Mouse (Mus musculus): ENCODE results near the gene Timm29.
"Not testable (repeated sequence)": the region's sequence is repeated elsewhere in the genome, so short reads cannot be mapped to it uniquely, and the experiment has no call there.

The Timm29 gene

GRCm38 (mm10) chr9:21578226-21578625 is 14.3 kb upstream of the Timm29 start:
- in situ Hi-C loops (cut with MboI, MseI), result no loop called here

- in situ Hi-C loops (cut with MboI, MseI), result no loop called here
Observed at GRCm38 (mm10) chr9:21585401-21585800, 7.1 kb upstream of the Timm29 start.

DNA sequence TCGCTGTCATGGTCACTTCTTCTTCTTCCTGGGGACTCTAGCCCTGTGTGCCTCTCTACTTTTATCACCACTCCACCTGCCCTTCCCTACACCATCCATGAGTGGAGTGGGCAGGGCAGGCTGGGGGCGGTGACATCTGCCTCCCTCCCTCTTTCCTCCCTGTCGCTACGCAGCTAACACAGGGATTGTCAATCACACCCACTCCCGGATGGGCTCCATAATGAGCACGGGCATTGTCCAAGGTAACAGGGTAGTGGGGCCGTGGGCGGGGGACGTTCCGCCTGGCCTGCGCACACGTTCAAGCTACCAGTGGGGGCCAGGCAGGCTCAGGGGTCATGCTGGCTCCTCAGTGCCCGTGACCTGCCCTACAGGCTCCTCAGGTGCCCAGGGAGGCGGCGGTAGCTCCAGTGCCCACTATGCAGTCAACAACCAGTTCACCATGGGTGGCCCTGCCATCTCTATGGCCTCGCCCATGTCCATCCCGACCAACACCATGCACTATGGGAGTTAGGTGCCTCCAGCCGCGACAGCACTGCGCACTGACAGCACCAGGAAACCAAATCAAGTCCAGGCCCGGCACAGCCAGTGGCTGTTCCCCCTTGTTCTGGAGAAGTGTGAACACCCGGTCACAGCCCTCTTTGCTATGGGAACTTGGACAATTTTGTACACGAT is 4.7 kb upstream of the Timm29 start:
- in situ Hi-C loops (cut with MboI, MseI), result no loop called here

GRCm38 (mm10) chr9:21588350-21588749 is 4.2 kb upstream of the Timm29 start:
- in situ Hi-C loops (cut with MboI, MseI), result no loop called here

GRCm38 (mm10) chr9:21589538-21589937 is 3.0 kb upstream of the Timm29 start:
- in situ Hi-C loops (cut with MboI, MseI), result no loop called here

GRCm38 (mm10) chr9:21591127-21591830 is 1.2 kb upstream of the Timm29 start:
- in situ Hi-C loops (cut with MboI, MseI), result no loop called here

DNA sequence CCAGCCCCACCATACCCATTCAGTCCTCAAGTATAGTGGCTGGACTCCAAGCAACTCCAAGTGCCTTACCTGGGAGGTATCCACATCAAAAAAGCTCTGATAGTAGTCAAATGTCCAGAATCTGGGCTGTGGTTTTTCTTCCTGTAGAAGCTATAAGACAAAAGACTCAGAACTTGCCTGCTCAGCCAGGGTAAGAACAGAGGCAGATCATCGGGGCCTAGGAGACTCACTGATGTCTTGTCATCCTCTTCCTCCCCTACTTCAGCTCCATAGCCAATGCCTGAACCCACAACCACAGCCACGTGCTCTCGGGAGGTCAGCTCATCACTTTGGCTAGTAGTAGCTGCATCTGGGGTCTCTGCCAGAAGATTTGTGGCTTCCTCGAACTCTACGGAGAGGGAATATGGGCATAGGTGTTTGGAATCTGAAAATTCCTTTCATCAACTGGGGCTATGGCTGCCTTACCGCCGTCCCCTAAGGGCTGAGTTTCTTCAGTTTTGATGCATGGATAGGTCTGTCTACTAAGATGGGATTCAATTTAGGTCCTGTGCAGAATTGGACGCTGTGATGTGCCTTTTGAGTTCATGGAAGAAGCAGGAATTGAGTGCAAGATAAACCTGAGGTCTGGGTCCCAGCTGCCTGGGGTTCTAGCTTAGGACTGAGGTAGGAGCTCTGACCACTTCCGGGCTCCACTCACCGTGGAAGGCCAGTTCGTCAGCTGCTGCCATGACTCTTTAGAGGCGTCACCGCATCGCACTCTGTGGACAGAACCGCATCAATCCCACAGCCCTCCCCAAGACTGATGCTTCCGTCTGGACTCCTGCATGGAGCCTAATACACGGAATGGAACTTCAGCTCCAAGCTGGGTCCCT is 455 bp upstream of the Timm29 start:
- in situ Hi-C loops (cut with MboI, MseI), result no loop called here

DNA sequence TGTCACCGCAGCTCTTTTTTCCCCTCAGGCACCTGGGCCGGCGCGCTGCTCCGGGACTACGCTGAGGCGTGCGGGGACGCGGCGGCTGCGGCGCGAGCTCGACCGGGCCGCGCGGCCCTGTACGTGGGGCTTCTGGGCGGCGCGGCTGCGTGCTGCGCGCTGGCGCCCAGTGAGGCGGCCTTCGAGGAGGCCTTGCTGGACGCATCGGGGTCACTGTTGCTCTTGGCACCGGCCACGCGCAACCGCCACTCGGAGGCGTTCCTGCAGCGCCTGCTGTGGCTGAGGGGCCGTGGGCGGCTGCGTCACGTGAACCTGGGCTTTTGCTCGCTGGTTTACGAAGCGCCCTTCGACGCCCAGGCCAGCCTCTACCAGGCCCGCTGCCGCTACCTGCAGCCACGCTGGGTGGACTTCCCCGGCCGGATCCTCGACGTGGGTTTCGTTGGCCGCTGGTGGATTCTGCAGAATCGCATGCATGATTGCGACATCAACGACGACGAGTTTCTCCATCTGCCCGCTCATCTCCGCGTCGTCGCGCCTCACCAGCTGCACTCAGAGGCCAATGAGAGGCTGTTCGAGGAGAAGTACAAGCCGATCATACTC is 700 bp downstream of the Timm29 start:
- in situ Hi-C loops (cut with MboI, MseI), result no loop called here

DNA sequence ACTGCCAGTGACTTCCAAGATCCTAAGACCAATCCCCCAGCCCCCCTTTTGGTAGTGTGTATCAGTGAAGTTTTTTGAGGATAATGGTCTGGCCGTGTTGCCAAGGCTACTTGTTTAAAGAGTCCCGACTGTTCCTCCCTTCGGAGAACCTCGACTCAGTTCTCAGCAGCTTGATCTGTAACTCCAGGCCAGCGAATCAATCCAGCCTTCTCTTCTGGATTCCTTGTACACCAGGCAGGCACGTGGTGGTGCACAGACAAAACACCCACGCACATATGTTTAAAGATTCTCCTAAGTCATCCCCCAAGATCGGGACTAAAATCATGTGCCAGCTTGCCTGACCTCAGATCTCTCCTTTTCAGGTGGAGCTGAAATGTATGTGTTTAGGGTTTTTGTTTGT is 1.8 kb downstream of the Timm29 start:
- in situ Hi-C loops (cut with MboI, MseI), result not testable (repeated sequence)

DNA sequence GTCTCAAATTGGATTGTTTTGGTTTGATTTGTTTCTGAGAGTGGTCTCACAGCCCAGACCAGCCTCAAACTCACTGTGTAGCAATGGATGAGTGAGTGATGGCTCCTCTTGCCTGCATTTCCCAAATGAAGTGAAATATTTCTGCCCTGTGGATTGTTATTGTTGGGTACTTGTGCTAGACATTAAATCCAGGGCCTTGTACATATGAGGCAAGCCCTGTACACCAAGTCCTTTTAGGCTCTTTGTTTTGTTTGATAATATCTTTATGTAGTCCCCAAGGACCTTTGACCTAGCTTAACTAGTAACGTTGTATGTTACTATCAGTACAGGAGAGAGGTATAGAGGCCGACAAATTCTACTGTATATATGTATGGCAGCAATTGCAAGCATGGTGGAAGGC is 2.3 kb downstream of the Timm29 start:
- in situ Hi-C loops (cut with MboI, MseI), result no loop called here

- in situ Hi-C loops (cut with MboI, MseI), result no loop called here
Observed at GRCm38 (mm10) chr9:21598198-21598597, 5.7 kb downstream of the Timm29 start.

- in situ Hi-C loops (cut with MboI, MseI), result no loop called here
Observed at GRCm38 (mm10) chr9:21600186-21600585, 7.7 kb downstream of the Timm29 start.

DNA sequence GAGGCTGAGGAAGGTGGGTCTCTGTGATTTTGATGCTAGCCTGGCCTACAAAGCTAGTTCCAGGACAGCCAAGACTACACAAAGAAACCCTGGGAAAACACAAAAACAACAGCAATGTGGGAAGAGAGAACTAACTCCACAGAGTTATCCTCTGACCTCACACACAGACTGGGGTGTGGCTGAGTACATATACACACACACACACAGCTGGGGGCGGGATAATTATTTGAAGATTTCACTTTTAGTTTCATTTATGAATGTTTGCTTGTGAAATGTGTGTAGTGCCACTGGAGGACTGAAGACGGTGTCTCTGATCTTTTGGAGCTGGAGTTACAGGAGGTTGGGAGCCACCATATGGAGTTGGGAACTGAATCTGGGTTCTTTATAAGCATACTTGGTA is 8.6 kb downstream of the Timm29 start:
- in situ Hi-C loops (cut with MboI, MseI), result no loop called here

DNA sequence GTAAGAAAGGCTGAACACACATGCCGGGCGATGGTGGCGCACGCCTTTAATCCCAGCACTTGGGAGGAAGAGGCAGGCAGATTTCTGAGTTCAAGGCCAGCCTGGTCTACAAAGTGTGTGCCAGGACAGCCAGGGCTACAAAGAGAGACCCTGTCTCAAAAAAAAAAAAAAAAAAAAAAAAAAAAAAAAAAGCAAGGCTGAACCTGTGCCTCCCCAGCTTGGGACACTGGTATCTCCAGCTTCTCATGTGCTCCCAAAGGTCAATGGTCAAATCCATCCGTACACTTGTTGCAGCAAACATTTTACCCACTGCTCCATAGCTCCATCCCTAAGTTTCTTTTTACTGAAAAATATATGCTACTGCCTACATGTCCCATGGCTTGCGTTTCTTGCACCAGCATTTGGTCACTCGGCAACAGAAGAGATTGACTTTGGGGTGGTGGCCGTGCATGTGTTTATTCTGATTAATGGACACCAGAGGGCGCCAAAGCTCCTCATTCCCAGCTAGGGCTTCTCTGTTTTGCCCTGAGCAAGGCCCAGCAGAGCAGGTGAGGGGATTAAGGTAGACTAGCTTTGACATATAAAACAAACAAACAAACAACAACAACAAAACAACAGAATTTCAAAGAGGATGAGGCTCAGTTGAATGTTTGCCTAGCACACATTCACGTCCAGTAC is 9.3 kb downstream of the Timm29 start:
- in situ Hi-C loops (cut with MboI, MseI), result no loop called here

GRCm38 (mm10) chr9:21604119-21604518 is 11.6 kb downstream of the Timm29 start:
- in situ Hi-C loops (cut with MboI, MseI), result no loop called here

GRCm38 (mm10) chr9:21605865-21606264 is 13.3 kb downstream of the Timm29 start:
- in situ Hi-C loops (cut with MboI, MseI), result no loop called here

GRCm38 (mm10) chr9:21606648-21607047 is 14.1 kb downstream of the Timm29 start:
- in situ Hi-C loops (cut with MboI, MseI), result no loop called here

- in situ Hi-C loops (cut with MboI, MseI), result no loop called here
Observed at GRCm38 (mm10) chr9:21609861-21610260, 17.3 kb downstream of the Timm29 start.

GRCm38 (mm10) chr9:21614864-21615616 is 22.5 kb downstream of the Timm29 start:
- in situ Hi-C loops (cut with MboI, MseI), result no loop called here

- in situ Hi-C loops (cut with MboI, MseI), result no loop called here
Observed at GRCm38 (mm10) chr9:21615617-21616231, 23.2 kb downstream of the Timm29 start, which contains the start of gene Smarca4. TSS of gene Smarca4 (plus strand) at chr9:21616169.

Measured in T-helper 2 cell (primary cell).